Mouse (Mus musculus) bone marrow macrophage, adult 2 months (primary cell): ENCODE results near the gene Cemip2. TPM values are rescaled to one million over a fixed set of nuclear protein-coding genes. Genes with fewer than 3 reads are reported as not detected.
A peak's percentile ranks its signal among the peaks of the same experiment; 100 is the strongest.
"Not testable (repeated sequence)": the region's sequence is repeated elsewhere in the genome, so short reads cannot be mapped to it uniquely, and the experiment has no call there.

Source experiments
- H3K27ac ChIP-seq: 2 replicates; pipeline ENCODE4 v1.5.1; 2012; ENCODE audit warnings: low read depth, low read length; ENCODE audit not compliant: insufficient read depth
- H3K4me1 ChIP-seq: 2 replicates; pipeline ENCODE4 v1.6.1; 2012; ENCODE audit warnings: low read length; ENCODE audit not compliant: control insufficient read depth, insufficient read depth
- H3K4me3 ChIP-seq: 2 replicates; pipeline ENCODE4 v1.5.1; 2012; ENCODE audit warnings: mild to moderate bottlenecking, low read length, moderate library complexity; ENCODE audit not compliant: insufficient read depth
- CTCF ChIP-seq: IDR thresholded peaks from 2 replicates; pipeline ENCODE4 v1.5.1; 2012; ENCODE audit warnings: low read depth, mild to moderate bottlenecking, low read length, moderate library complexity
- POLR2A ChIP-seq: IDR thresholded peaks from 2 replicates; pipeline ENCODE4 v1.6.1; 2012; ENCODE audit warnings: mild to moderate bottlenecking, low read depth, low read length, borderline replicate concordance
- polyA plus RNA-seq: library from polyadenylated mRNA; stranded (reverse); fragments of >200 nt; gene quantifications from 2 replicates; pipeline ENCODE4 v1.2.4, GENCODE M21; 2012; ENCODE audit not compliant: missing spikeins, insufficient read depth, insufficient read length

Cemip2 gene
- polyA plus RNA-seq, 1 experiment: 5.5 TPM

GRCm38 (mm10) chr19:21862991-21863931 lies 85.1 kb downstream of the Cemip2 start:
- H3K27ac ChIP-seq: peak overlapping the region; percentile 8; the same call in 1 of the 2 replicates
- H3K4me1 ChIP-seq: peaks cover 19% of the 10 kb centered on the region
- TF ChIP-seq POLR2A (no peak), CTCF (no peak)
- no peak overlapping the region for H3K4me3 ChIP-seq

DNA sequence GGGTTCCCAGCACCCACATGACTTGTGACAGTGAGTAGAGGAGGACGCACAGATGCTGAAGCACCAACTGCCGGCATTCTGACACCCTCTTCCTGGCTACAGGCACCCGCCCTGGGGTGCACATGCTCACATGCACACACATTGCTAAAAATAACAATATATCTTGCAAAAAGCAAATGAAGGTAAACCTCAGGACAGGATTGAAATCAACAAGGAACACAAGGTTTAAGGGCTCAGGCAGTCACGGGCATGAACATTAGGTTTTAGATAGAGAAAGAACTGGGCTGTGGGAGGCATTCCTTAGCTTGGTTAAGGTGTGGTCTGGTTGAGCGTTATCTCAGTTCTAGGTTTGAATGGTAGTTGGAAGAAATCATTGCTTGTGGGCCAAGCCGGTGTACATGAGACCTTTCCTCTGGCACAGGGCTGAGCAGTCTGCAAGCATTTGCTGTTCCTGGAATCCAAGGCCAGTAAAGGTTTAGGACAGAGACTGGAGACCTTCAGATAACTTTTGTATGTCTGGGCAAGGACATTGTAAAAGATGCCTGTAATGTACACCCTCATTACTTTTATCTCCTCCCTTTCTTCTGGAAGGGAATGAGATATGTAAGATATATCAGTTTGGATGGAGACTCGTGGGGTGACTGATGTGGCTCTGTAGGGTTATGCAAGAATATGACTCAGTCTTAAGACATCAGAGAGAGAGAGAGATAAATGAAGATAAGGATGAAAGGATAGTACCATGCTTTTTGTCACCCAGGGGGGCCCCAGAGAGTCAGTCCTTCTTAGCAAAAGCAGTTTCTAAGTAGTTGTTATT lies 87.3 kb downstream of the Cemip2 start:
- Histone ChIP-seq H3K4me1 (peaks cover 17% of the 10 kb centered on the region), H3K4me3 (no peak overlapping the region), H3K27ac (no peak overlapping the region)
- TF ChIP-seq POLR2A: no peak

DNA sequence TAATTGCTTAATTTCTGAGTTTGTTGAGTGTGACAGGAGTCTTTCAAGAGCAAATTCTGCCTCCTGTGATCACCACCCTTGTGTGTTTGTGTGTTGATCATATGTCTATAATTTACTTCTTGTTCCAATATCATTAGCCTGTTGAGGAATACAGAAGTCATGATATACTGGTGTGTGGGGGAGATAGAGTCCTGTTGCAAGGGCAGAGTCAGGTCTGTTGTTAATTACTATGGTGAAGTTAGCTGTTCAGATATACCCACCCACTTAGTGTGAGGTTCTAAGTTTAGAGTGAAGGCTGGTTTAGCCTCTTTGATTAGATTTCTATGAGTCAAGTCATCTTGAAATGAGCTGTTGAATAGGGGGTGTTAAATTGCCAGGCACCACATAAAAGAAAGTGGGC lies 88.0 kb downstream of the Cemip2 start:
- Histone ChIP-seq H3K4me1 (peaks cover 17% of the 10 kb centered on the region), H3K4me3 (no peak overlapping the region), H3K27ac (no peak overlapping the region)
- TF ChIP-seq POLR2A (no peak), CTCF (no peak)

GRCm38 (mm10) chr19:21866756-21867155 lies 88.6 kb downstream of the Cemip2 start:
- not testable (repeated sequence) for H3K4me3 ChIP-seq, H3K27ac ChIP-seq
- peaks cover 22% of the 10 kb centered on the region for H3K4me1 ChIP-seq

DNA sequence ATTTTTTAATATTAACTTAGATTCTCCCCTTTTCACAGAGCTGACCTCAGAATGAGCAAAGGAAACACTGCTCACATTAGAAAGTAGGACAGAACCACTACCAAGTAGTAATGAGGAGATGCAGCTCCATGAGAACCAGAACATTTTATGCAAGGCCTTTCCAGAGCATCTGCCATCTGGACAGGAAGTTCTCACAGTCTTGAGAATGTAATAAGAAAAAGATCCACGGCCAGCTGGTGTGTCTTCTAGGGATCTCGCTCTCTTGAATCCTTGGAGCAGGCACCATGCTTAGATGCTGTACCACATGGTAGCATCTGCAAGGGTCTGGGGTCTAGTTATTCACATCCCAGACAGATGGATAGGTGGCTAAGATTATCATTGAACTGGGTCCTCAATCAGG lies 90.3 kb downstream of the Cemip2 start:
- Histone ChIP-seq H3K27ac (no peak overlapping the region), H3K4me3 (no peak overlapping the region), H3K4me1 (peaks cover 17% of the 10 kb centered on the region)
- TF ChIP-seq POLR2A (no peak), CTCF (no peak)

DNA sequence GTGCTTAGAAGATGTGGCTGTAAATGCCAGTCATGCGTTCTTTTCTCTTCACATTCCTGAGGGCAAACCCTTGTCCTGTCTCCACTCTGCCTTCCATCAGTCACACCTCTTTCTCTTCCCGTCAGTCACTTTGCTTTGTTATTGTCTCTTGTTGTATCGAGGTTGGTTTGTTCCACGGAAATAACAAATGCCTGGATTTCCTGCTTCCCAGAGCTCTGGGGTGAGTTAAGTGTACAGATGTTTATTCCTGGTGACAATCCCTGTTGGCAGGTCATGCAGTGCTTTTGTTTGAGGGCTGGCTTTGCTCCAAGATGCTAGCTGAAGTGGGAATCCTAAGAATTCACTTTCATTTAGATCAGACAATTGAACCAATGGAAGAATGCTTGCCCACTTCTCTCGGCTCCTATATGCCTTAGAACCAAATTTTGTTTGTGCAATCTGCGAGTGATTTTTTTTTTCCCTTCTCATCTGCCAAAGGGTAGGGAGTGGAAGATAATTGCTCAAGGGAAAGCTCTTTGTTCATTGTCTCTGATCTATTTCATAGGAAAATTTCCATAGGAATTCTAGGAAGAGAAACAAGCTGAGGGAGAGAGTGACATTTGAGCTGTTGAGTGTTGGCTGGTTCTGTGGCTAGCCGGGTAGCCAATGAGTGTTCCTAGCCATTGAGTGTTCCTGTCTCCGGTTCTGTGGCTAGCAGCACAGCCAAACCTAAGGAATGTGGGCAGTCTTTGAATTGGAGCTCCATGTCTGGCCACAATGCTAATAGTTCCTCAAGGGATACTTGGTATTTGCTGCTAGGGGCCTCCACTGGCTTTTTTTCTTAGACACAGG lies 104.2 kb downstream of the Cemip2 start:
- H3K27ac ChIP-seq: no peak overlapping the region
- no peaks in the 10 kb centered on the region for H3K4me1 ChIP-seq
- H3K4me3 ChIP-seq: no peak overlapping the region
- TF ChIP-seq CTCF (no peak), POLR2A (no peak)

DNA sequence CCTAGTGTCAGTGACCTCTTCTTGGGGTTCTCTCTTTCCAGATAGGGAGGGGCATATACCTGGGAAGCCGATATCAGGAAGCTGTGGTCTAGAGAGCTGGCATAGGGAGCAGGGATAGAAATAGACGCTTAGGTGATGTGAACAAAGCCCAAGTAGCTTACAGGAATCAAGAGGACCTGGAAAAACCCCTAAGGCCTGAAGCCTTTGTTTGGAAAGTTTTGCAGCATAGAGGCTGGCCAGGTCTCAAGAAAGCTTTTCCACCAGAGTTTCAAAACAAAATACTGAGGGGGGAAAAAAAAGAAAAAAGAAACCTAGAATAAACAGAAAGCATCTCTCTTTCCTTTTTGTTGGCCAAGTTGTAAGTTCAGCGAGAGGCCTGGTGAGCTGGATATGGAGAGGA lies 104.9 kb downstream of the Cemip2 start:
- H3K4me3 ChIP-seq: no peak overlapping the region
- no peaks in the 10 kb centered on the region for H3K4me1 ChIP-seq
- H3K27ac ChIP-seq: no peak overlapping the region
- TF ChIP-seq POLR2A: no peak
- no peak for TF ChIP-seq CTCF

- Histone ChIP-seq H3K27ac (no peak overlapping the region), H3K4me1 (no peaks in the 10 kb centered on the region), H3K4me3 (no peak overlapping the region)
- no peak for TF ChIP-seq POLR2A
- TF ChIP-seq CTCF: no peak
Observed at GRCm38 (mm10) chr19:21883922-21884321, 105.8 kb downstream of the Cemip2 start.

DNA sequence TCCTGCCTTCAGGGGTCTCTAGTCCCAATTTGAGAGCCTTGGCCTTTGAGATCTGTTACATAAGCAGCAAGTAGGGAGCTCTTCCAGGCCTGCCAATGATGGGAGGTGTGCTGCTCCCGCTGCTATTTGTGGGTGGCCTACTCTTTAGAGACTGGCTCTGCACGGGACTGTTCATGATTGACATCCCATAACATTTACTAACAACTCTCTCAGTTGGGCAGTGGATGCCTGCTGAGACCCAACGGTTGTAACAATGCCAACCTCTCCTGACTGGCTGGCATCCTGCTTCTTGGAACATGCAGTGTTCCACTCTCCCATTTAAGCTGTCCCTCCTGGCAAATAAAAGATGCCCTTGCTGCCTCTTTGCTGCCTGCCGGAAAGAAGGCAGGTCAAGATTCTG lies 106.2 kb downstream of the Cemip2 start:
- TF ChIP-seq POLR2A (no peak), CTCF (no peak)
- no peaks in the 10 kb centered on the region for H3K4me1 ChIP-seq
- H3K4me3 ChIP-seq: no peak overlapping the region
- H3K27ac ChIP-seq: no peak overlapping the region
